Mouse (Mus musculus) hindbrain, embryonic 11.5 days (tissue): Measurements from ENCODE around the gene Slc23a4. TPM values are rescaled to one million over a fixed set of nuclear protein-coding genes. Genes with fewer than 3 reads are reported as not detected.
A peak's percentile ranks its signal among the peaks of the same experiment; 100 is the strongest.

ENCODE experiments used
- ATAC-seq: fragments of 200-750 bp; cut with Nextera tagmentation; 2 replicates; pipeline ENCODE4 v1.8.0; 2017; ENCODE audit warnings: mild to moderate bottlenecking, moderate TSS enrichment, moderate library complexity; ENCODE audit not compliant: low FRiP score
- DNase-seq: peaks from one replicate; pipeline ENCODE4 v3.0.0-alpha.2; 2015; ENCODE audit warnings: low spot score
- H3K27ac ChIP-seq: fragments of 300-500 bp; sonication (generic); 2 replicates; pipeline ENCODE4 v1.5.1; 2014; ENCODE audit warnings: mild to moderate bottlenecking, low read depth, low read length
- H3K27me3 ChIP-seq: fragments of 300-500 bp; sonication (generic); 2 replicates; pipeline ENCODE4 v1.6.1; 2014; ENCODE audit warnings: mild to moderate bottlenecking, low read length, moderate library complexity, mixed read lengths; ENCODE audit not compliant: control insufficient read depth, insufficient read depth
- H3K36me3 ChIP-seq: fragments of 300-500 bp; sonication (generic); 2 replicates; pipeline ENCODE4 v1.6.1; 2014; ENCODE audit warnings: mild to moderate bottlenecking, low read length, moderate library complexity, mixed read lengths; ENCODE audit not compliant: control insufficient read depth, insufficient read depth
- H3K4me1 ChIP-seq: fragments of 300-500 bp; sonication (generic); replicated peaks from 2 replicates; pipeline ENCODE4 v1.6.1; 2014; ENCODE audit warnings: low read length, mixed read lengths; ENCODE audit not compliant: control insufficient read depth, insufficient read depth
- H3K4me2 ChIP-seq: fragments of 300-500 bp; sonication (generic); replicated peaks from 2 replicates; pipeline ENCODE4 v1.6.1; 2014; ENCODE audit warnings: mild to moderate bottlenecking, low read depth, low read length
- H3K4me3 ChIP-seq: fragments of 300-500 bp; sonication (generic); 2 replicates; pipeline ENCODE4 v1.5.1; 2014; ENCODE audit warnings: low read depth, low read length
- H3K9ac ChIP-seq: fragments of 300-500 bp; sonication (generic); 2 replicates; pipeline ENCODE4 v1.6.1; 2014; ENCODE audit warnings: low read depth, low read length
- H3K9me3 ChIP-seq: fragments of 300-500 bp; sonication (generic); 2 replicates; pipeline ENCODE4 v1.6.1; 2016; ENCODE audit warnings: low read length; ENCODE audit not compliant: control insufficient read depth
- WGBS: fragments of 180-500 bp; shearing (Covaris S2); extraction: QIAGEN DNeasy Blood & Tissue Kit; methylation state at CpG from one replicate; pipeline ENCODE4 v1.1.7; 2014; 5-methylcytosine and 5-hydroxymethylcytosine counted together
- polyA plus RNA-seq: library from polyadenylated mRNA; unstranded; fragments of >200 nt; fragmentation: Nextera tagmentation; extraction: Ambion mirVana; gene quantifications from 2 replicates; pipeline ENCODE4 v1.2.1, GENCODE M21; 2014

Gene Slc23a4
- polyA plus RNA-seq, 1 experiment from 2014 or later: 0.49 TPM

DNA sequence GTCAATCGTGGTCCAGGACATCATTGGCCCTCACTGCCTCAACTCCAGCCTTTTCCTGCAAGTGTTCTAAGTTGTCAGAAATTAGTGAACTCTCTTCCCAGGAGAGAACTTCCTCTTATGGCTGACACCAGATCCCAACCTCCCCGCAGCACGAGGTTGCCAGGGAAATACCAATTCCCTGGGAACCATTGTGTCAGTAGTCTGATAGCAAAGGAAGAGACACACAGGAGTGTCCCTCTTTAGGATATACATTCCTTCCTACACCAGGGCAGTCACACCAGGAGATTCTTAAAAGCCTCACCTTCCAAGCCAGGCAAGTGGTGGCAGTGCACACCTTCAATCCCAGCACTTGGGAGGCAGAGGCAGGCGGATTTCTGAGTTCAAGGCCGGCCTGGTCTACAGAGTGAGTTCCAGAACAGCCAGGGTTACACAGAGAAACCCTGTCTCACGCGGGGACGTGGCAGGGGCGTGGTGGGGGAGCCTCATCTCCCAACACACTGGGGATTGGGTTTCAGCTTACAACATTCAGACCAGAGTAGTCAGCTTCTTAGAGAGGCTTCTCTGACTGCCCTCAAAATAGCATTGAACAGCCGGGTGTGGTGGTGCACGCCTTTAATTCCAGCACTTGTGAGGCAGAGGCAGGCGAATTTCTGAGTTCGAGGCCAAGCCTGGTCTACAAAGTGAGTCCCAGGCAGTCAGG, 74.7 kb downstream of the Slc23a4 start:
- no peaks in the 10 kb centered on the region for H3K36me3 ChIP-seq
- H3K27ac ChIP-seq: no peak overlapping the region
- DNase-seq (no peak), ATAC-seq (no peak)
- H3K27me3 ChIP-seq: no peaks in the 10 kb centered on the region
- H3K4me3 ChIP-seq: no peak overlapping the region
- H3K4me2 ChIP-seq: no peak overlapping the region
- H3K9me3 ChIP-seq: no peaks in the 10 kb centered on the region
- H3K4me1 ChIP-seq: no peaks in the 10 kb centered on the region
- no peak overlapping the region for H3K9ac ChIP-seq
- 81% methylated on average over 13 of the region's 13 CpGs for WGBS

- Histone ChIP-seq H3K4me3 (peak within 1 kb of the TSS; percentile 68), H3K9ac (peak within 1 kb of the TSS; percentile 52), H3K36me3 (no peaks in the 10 kb centered on the region), H3K4me1 (no peaks in the 10 kb centered on the region), H3K9me3 (no peaks in the 10 kb centered on the region), H3K4me2 (peak within 1 kb of the TSS; percentile 57), H3K27me3 (no peaks in the 10 kb centered on the region), H3K27ac (peak within 1 kb of the TSS; percentile 63)
- ATAC-seq (peak; percentile 94), DNase-seq (peak; percentile 97)
- WGBS: under 1% methylated on average over 60 of the region's 64 CpGs
These were observed 77.6 kb downstream of the Slc23a4 start, which contains the start of gene Wdr91 for GRCm38 (mm10) chr6:34910371-34911219. Gene Wdr91 (minus strand): TSS chr6:34910876.

GRCm38 (mm10) chr6:34909631-34910345, 78.4 kb downstream of the Slc23a4 start:
- no peaks in the 10 kb centered on the region for H3K27me3 ChIP-seq
- H3K4me2 ChIP-seq: peak overlapping the region; percentile 57
- H3K4me3 ChIP-seq: peak overlapping the region; percentile 68
- H3K9ac ChIP-seq: peak overlapping the region; percentile 52
- H3K4me1 ChIP-seq: no peaks in the 10 kb centered on the region
- 49% methylated on average over 8 of the region's 8 CpGs for WGBS
- ATAC-seq (no peak), DNase-seq (no peak)
- H3K36me3 ChIP-seq: no peaks in the 10 kb centered on the region
- no peaks in the 10 kb centered on the region for H3K9me3 ChIP-seq
- H3K27ac ChIP-seq: no peak overlapping the region

- no peak for DNase-seq
- no peaks in the 10 kb centered on the region for H3K9me3 ChIP-seq
- H3K4me2 ChIP-seq: no peak overlapping the region
- no peaks in the 10 kb centered on the region for H3K27me3 ChIP-seq
- WGBS: 87% methylated on average over 18 of the region's 18 CpGs
- H3K4me1 ChIP-seq: no peaks in the 10 kb centered on the region
- H3K4me3 ChIP-seq: no peak overlapping the region
- no peak overlapping the region for H3K9ac ChIP-seq
- 0 out of 2 replicates have a peak, but pooled peaks cover 4% of the 10 kb centered on the region for H3K36me3 ChIP-seq
- H3K27ac ChIP-seq: no peak overlapping the region
- no peak for ATAC-seq
These were observed 80.4 kb downstream of the Slc23a4 start for GRCm38 (mm10) chr6:34907696-34908260.

- H3K27me3 ChIP-seq: no peaks in the 10 kb centered on the region
- no peak for ATAC-seq
- H3K9me3 ChIP-seq: no peaks in the 10 kb centered on the region
- 0 out of 2 replicates have a peak, but pooled peaks cover 4% of the 10 kb centered on the region for H3K36me3 ChIP-seq
- WGBS: 61% methylated on average over 2 of the region's 2 CpGs
- no peak overlapping the region for H3K9ac ChIP-seq
- no peak overlapping the region for H3K27ac ChIP-seq
- no peaks in the 10 kb centered on the region for H3K4me1 ChIP-seq
- H3K4me3 ChIP-seq: no peak overlapping the region
- no peak for DNase-seq
- no peak overlapping the region for H3K4me2 ChIP-seq
These were observed 81.0 kb downstream of the Slc23a4 start for GRCm38 (mm10) chr6:34907121-34907614.

DNA sequence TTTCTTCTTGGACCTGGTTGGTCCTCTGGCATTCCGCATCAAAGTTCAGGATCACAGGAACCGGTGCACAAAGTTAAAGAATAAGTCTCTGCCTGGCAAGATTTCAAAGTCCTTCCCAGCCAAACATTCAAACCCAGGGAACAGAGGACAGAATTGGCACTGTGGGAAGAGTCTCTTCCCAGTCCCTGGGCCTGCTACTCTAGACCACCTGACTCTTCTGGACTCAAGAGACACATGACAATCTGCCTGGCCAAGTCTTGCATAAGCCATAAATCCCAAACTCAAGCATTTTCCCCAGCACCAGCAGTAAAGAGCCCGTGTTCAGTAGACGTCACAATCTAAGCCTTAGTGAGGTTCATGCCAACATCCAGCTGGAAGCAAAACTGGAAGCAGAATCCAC, 81.5 kb downstream of the Slc23a4 start:
- 93% methylated on average over 4 of the region's 4 CpGs for WGBS
- ATAC-seq (no peak), DNase-seq (no peak)
- H3K27ac ChIP-seq: no peak overlapping the region
- no peaks in the 10 kb centered on the region for H3K9me3 ChIP-seq
- no peak overlapping the region for H3K4me2 ChIP-seq
- H3K4me3 ChIP-seq: no peak overlapping the region
- H3K36me3 ChIP-seq: peaks cover 4% of the 10 kb centered on the region; the same call in 1 of the 2 replicates
- no peaks in the 10 kb centered on the region for H3K4me1 ChIP-seq
- H3K27me3 ChIP-seq: no peaks in the 10 kb centered on the region
- H3K9ac ChIP-seq: no peak overlapping the region

- Histone ChIP-seq H3K4me3 (no peak overlapping the region), H3K27ac (no peak overlapping the region), H3K9ac (no peak overlapping the region), H3K4me2 (no peak overlapping the region), H3K27me3 (no peaks in the 10 kb centered on the region), H3K9me3 (no peaks in the 10 kb centered on the region), H3K36me3 (peaks cover 4% of the 10 kb centered on the region; the same call in 1 of the 2 replicates), H3K4me1 (no peaks in the 10 kb centered on the region)
- 73% methylated on average over 2 of the region's 2 CpGs for WGBS
- DNase-seq (no peak), ATAC-seq (no peak)
These were observed 82.1 kb downstream of the Slc23a4 start for GRCm38 (mm10) chr6:34906125-34906524.

- DNase-seq (no peak), ATAC-seq (no peak)
- H3K4me3 ChIP-seq: no peak overlapping the region
- H3K27me3 ChIP-seq: no peaks in the 10 kb centered on the region
- no peak overlapping the region for H3K27ac ChIP-seq
- H3K4me1 ChIP-seq: no peaks in the 10 kb centered on the region
- no peak overlapping the region for H3K9ac ChIP-seq
- no peaks in the 10 kb centered on the region for H3K9me3 ChIP-seq
- H3K4me2 ChIP-seq: no peak overlapping the region
- 92% methylated on average over 6 of the region's 6 CpGs for WGBS
- H3K36me3 ChIP-seq: peaks cover 5% of the 10 kb centered on the region
These were observed 83.8 kb downstream of the Slc23a4 start for GRCm38 (mm10) chr6:34904361-34904760.
